Mouse (Mus musculus): ENCODE data around the gene Kazn.
A peak's percentile ranks its signal among the peaks of the same experiment; 100 is the strongest.

Gene Kazn

DNA sequence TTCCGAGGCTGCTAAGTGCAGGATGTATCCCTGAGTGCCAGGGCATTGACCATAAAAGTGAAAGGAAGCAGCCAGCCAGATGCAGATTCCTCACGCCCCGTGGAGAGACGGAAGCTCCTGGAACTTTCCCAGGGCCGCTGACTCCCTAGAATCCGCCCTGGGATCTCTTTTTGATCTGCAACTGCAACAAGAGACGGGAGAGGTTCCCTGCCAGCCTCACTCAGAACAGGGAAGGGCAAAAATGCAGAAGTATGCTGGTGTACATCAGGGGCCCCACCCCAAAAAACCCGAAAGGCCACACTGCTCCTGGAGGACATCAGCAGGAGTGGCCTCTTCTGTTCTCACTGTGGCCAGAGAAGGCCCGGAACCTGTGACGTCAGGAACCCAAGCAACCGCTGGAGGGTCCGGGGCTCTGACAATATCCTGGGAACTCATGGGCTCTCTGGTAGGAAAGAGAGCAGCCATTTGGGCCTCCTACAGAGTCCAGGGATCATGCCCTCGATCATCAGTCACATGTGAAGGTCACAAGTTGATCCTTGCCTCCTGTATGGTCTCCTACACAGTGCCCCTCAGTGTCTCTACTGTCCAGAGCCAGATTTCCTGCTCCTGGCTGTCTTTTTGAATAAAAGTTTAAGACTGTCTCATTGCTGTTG is 157.4 kb downstream of the Kazn start:
- DNase-seq (ENCODE audit: low read depth in 1 of 2, low spot score in 2 of 2) = peak; percentile 51 to 77

DNA sequence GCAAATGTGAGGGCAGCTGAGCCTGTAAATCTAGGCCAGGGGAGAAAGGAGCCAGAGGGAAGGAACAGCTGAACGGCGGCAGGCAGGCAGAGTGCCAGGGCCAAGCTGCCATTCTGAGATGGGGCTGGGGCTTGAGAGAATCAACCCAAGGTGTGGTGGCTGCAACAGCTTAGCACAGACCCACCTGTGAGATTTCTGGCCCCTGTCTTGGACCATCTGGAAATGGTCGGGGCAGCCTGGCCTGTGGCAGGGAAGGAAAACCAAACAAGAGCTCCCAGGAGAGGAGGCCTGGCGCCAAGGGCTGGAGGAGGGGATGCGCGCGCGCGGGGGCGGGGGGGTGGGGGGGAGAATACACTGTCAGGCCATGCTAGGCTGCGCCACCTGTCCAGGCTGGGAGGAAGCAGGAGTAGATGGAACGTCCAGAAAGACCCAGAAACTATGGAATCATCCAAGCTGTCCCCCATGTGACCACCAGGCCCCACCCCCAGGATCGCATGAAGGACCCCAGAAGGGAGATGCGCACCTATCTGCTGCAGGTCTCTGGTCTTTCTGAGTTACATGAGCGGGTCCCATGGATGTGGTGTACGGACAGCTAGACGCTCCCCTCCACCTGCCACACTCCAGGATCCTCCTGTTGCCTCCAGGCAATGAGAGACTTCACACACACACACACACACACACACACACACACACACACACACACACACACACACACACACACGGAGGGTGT is 158.1 kb downstream of the Kazn start:
- no peak for DNase-seq (ENCODE audit: low read depth in 1 of 2, low spot score in 2 of 2)

DNA sequence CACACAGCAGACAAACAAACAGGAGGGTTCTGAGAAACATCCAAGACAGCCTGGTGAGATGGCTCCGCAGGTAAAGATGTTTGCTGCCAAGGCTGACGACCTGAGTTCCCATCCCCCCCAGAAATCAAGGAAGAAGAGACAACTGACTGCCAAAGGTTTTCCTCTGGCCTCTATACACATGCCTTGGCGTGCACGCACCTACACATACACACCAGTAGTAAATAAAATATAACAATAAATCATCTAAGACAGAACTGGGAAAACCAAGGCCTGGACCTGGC is 158.8 kb downstream of the Kazn start:
- no peak for DNase-seq (ENCODE audit: low read depth in 1 of 2, low spot score in 2 of 2)

DNA sequence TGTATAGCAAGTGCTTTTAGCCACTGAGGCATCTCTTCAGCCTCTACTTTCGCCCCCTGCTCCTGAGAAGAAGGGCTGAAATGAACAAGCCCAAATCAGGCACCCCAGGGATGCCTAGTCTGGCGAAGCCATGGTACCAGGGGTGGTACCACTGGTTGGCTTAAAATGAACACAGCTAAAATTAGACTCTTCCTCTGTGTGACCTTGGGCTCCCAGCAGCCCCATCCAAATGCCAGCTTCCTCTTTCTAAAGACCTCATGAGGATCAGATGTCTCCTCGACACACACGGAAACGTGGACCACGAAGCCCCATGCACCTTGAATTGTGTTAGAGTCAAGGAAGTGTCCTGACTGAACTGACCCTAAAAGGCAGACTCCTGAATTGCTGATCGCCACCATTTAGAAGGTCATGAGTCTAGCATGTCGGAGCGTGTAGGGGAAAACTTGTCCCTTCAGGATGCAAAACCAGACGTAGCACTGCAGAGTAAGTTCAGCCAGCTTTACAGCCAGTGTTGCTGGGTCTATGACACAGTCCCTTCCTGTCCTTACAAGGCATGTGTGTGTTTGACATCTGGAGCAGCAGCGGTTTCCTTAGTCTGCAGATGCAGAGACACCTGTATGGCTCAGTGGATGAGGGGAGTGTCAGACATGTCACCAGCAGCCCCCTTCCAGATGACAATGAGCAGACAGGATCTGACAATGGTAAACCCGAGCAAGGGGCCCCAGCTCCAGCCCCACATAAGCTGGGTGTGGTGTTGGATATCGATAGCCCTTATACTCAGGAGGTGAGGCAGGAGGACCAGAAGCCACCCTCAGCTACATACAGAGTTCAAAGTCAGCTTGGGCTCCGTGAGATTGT is 159.3 kb downstream of the Kazn start:
- peak in 1 of 2 experiments; percentile 71 for DNase-seq (ENCODE audit: low read depth in 1 of 2, low spot score in 2 of 2)

DNA sequence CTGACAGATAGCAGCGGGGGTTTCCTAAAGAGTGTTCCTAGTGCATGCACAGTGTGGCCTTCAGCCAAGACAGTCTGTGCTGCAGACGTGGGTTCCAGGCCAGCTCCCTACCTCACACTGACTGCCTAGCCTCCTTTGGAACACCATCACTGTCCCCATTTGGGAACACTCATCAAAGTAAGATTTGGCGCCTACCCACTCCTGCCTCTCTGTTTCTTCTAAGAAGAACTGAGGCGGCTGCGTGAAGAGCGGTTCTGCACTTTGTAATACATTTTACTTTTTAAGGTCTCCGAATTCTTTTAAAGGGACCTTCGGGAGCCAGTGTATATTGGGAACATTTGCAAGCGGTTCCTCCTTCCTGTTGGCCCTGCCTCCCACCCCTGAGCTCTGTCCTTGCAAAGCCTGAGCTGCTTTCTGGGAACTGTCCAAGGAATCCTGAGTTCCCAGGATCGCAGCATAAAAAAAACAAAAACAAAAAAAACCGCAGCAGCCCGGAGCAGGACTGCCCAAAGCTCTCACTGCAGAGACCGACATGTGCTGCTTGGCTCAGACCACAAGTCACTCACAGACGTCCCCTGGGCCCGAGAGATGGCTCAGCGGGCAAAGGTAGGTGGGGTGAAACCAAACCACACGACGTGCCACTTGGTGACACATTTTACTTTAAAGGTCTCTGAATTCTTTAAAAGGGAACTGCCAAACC is 161.5 kb downstream of the Kazn start:
- DNase-seq (ENCODE audit: low read depth in 1 of 2, low spot score in 2 of 2) = no peak

DNA sequence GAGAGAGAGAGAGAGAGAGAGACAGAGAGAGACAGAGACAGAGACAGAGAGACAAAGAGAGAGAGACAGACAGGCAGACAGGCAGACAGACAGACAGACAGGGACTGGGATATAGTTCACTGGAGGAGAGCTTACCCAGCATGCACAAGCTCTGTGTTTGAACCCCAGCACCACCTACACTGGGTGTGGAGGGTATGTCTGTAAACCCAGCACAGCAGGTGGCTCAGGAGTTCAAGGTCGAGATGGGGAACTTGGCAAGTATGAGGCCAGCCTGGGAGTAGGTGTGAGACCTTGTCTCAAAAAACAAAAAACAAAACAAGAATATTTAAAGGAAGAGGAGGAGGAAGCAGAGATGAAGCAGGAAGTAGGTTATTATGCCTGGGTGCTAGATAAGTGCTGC is 162.3 kb downstream of the Kazn start:
- no peak for DNase-seq (ENCODE audit: low read depth in 1 of 2, low spot score in 2 of 2)

DNA sequence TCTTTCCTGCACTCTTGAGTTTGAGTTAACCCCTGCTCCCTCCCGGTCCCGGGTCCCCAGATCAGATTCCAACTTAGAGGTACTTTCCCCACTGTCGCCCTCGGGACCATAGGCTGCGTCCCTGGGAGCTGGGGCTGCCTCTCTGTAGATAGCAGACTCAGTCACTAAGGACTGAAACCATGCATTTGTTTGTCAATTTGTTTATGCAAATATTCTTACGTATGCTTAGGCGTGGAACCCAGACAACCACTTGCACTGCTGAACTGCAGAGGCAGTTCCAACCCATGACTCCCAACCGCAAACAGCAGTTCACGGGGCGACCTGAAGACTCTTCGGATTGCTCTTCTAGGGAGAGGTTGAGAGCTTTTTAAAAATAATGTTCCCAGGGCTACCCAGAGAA is 163.3 kb downstream of the Kazn start:
- no peak for DNase-seq (ENCODE audit: low read depth in 1 of 2, low spot score in 2 of 2)

DNA sequence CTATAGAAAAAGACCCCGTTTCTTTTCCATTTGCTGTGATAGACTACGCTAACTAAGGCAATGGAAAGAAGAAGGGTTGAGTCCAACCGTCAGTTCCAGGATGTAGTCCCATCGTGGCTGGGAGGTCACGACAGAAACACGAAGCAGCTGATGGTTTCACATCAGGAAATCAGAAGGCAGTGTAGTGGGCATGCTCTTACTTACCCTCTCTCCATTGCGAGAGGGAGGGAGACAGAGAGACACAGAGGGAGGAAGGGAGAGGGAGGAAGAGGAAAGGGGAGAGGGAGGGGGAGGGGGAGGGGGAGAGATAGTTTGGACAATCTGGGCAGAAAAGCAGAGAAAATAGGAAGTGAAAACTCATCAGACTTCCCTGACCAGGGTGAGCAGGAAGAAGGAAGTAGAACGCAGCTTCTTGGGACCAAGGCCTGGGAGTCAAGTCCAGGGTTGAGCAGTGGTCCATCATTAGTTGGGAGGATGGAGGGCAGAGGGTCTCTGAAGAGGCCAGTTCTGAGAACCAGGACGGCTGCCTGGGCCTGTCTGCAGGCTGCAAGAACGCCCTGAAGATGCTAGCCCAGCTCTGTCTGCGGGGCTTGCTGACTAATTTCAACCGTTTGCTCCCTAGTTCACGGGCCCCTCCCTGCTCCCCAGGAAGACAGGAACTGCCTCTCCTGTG is 165.0 kb downstream of the Kazn start:
- DNase-seq (ENCODE audit: low read depth in 1 of 2, low spot score in 2 of 2) = no peak

DNA sequence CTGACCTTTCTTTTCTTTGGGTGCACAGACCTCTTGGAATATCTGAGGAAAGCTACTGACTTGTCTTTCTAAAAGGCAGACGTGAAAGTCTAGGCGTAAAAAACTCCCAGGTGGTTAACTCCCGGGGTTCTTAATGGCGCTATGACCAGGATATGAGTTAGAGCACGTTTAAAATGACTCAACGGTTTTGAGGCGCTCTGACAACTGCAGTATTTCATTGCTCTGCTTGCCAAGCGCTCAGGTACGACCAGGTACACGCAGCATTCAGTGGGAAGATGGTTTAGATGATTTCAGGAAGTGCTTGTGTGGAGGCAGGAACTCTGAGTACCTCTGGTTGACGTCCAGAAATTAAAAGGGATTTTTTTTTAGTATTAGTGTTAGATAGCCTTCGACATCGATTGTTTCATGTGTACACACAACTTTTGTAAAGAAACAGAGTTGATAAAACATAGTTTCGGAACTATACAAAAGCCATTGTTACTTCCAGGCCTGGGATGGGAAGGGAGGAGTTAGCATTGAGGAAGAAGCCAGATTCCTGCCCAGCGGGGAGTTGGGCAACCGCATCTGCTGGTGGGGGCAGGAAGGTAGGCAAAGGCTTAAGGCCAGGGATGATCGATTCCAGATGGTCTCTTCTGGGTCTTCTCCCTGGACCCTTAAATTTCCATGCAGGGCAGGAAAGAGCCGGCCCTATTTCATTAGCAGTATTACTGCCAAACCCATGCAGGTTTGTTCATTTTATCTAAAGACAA is 167.8 kb downstream of the Kazn start:
- DNase-seq (ENCODE audit: low read depth in 1 of 2, low spot score in 2 of 2) = no peak

DNA sequence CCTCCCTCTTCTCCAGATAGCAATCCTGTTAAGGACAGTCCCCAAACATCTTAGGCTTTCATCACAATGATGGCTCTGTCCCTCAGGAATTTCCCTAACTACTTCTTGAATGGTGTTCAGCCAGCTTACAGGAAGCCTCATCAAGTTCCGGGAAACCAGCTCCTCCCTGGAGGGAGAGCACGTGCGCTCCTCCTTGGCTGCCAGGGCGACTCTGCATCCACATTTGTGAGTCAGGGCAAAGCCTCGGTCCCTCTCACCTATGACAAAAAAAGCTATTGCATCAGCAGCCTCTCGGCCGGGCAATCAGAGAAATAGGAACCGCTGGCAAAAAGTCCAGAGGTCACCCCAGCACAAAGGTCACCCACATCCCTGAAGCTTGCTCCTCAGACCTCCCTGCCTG is 168.4 kb downstream of the Kazn start:
- DNase-seq (ENCODE audit: low read depth in 1 of 2, low spot score in 2 of 2) = peak in 1 of 2 experiments; percentile 57

DNA sequence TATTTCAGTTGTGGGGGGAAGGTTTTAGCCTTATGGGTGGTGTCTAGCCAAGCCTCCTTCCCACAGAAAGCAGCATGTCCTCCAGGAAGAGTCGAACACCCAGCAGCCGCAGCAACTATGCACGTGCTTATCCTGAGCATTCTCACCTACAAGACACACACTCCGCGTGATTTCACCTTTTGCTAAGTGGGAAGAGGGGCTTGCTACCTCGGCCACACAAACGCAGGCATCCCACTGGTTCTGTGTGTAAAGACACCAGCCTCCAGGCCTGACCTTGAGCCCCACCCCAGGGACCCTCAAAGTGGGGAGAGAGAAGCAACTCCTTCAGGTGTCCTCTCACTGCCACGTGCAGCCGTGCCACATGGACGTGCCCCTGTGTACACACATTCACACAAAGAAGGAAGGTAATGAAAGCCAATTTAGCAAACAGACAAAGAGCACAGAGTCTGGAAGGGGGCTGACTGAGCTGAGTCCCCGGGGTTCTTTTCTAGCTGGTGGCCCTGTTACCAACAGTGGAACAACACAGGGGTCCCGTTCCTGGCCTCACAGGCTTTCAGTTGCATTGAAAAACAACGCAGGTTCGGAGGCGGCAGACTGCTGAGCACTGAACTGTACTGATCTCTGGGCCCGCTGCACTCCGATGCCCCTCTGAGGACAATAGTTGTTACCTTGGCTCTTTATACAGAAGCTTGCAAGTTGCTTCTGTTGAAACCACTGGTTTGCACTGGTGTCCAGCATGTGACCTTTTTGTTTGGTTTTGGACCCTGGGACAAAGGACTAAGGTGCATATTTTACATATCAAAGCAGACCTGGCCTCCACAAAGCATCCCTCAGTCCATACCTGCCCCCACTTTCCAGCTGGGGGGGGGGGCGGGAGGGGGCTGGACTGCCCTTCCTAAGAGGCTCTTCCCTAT is 170.0 kb downstream of the Kazn start:
- DNase-seq (ENCODE audit: low read depth in 1 of 2, low spot score in 2 of 2) = no peak

DNA sequence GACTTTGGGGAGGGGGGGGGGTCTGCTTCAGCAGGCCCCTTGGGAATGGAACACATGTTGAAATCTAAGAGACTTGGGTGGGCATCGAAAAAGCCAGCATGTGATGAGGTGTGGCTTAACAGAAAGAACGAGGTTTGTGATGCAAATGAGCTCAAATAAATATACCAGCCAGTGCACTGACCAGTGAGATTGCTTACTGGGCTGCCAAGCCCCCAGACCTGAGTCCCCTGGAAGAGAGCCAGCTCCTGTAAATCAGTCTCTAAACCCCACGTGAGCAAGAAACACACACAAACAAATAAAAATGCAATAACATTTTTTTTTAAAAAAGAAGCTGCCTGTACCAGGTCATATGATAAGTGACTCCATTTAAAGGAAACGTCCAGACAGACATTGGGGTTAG is 172.6 kb downstream of the Kazn start:
- DNase-seq (ENCODE audit: low read depth in 1 of 2, low spot score in 2 of 2) = no peak

DNA sequence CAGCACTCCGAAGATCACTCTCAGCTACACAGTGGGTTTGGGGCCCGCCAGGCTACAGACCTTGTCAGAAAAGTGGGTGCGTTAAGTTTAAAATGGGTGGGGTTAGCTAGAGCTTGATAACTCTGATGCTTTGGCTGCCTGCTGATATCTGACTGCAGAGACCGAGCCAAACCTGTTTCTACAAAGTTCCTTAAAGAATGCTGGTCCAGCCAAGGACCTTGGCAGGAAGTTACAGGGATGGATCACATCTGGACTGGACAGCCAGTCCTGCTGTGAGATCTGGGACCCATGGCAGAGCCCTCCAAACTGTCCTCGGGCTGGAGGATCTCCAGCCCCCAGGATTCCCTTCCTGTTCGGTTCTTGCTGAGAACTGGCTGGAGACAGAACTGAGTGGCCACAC is 173.4 kb downstream of the Kazn start:
- DNase-seq (ENCODE audit: low read depth in 1 of 2, low spot score in 2 of 2) = no peak

DNA sequence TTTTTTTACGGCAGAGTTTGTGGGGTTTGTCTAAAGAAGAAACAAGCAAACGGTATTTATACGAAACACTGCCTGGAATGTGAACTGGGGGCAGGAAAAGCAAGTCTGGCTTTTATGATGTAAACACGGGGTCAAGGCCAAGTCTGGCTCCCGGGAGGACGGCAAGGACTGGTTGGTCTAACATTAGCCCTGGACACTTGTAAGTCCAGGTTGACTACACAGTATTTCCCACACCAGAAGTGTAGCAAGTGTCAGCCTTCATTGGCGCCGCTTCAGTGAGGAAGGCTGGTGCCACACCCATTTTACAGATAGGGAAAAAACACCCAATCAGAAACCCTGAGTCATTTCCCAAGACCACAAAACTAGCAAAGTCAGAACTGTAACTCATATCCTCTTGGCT is 173.9 kb downstream of the Kazn start:
- no peak for DNase-seq (ENCODE audit: low read depth in 1 of 2, low spot score in 2 of 2)

DNA sequence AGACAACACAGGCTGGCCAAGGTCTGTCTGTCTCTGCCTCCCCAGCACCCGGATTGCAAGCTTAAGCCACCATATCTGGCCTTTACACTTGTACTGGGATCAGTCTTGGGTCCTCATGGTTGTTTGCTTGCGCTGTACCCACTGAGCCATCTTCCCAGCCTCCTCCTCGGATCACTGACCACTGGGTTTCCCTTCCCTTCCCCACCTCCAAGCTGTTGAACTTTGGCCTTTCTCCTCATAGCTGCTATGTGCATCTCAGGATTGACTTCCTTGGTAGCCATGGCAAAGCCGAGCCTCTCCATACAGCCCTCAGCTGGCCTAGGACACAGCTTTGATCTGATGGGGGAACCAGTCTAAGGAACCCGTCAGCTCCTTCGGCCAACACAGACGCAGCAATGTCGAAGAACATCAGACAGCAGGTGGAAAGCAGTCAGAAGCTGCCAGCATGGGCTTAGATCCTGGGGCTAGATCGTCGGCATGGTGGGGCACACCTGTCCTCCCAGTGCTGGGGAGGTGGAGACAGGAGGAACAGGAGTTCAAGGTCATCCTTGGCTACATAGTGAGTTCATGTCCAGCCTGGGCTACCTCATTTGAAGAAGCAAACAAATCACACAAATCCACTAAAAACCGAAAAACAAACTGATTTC is 174.5 kb downstream of the Kazn start:
- DNase-seq (ENCODE audit: low read depth in 1 of 2, low spot score in 2 of 2) = no peak

DNA sequence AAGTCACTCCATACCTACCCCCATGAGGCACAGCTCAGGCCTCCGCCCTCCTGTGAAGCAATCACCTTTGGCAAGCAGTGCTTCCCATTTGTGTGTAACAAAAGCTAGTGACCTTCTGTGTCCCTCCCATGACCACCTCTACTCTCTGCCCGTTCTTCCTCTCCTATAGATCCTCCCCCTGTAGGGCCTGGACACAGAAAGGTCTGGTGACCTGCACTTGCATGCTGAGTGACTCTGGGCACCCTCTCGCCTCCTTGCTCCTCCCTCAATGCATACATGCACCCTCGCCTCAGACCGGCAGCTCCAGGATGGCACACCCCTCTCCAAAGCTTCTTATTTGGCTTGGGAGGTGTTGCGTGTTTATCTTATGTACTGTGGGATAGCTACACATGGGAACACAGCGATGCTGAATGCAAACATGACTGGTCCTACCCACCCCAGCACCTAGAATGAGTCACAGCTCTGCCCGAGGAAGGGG is 176.1 kb downstream of the Kazn start:
- DNase-seq (ENCODE audit: low read depth in 1 of 2, low spot score in 2 of 2) = peak in 1 of 2 experiments; percentile 51

DNA sequence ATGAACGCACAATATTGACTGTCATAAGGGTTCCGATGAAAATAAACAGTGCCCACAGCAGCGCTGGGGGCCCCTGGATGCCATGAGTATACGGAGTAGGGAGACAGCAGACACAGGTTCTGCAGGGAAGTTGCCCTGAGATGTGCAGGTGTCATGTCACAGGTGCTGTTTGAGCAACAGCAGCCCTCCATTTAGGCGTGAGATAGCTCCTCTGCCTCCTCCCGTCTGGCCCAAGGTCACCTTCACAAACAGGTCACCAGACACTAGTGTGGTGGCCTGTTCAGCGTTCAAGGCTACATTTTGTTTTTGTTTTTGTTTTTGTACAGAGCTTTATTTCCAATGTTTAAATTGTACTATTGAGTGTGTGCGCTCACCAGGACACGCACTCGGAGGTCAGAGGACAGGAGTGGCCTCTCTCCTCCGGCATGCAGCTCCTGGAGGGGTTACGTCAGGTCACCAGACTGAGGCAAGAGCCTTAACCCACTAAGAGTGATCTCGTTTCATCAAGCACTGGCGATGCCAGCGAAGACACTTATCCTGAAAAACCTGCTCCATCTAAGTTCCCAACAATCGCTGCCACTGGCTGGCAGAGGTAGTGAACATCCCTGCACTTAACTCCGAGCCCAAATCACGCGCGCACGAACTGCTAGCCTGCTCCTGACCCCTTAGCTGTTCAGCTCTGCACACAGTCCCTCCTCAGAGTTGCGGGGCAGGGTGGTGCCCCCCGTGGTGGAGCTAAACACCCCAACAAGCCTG is 177.5 kb downstream of the Kazn start:
- DNase-seq (ENCODE audit: low read depth in 1 of 2, low spot score in 2 of 2) = no peak

Measured in monocyte, adult 2 months (primary cell).